Mouse (Mus musculus) CH12.LX (cell line): ENCODE data around the gene Cdca3. TPM values are rescaled to one million over a fixed set of nuclear protein-coding genes. Genes with fewer than 3 reads are reported as not detected.
A peak's percentile ranks its signal among the peaks of the same experiment; 100 is the strongest.

Experiments used
- DNase-seq: peaks from one replicate; pipeline ENCODE4 v3.0.0-alpha.2; 2013; ENCODE audit errors: extremely low read depth
- H3K27ac ChIP-seq: 2 replicates; pipeline ENCODE4 v1.5.1; 2012; ENCODE audit warnings: low read depth, mild to moderate bottlenecking, control low read depth, moderate library complexity; ENCODE audit not compliant: insufficient read depth
- H3K27me3 ChIP-seq: replicated peaks from 2 replicates; pipeline ENCODE3; 2012; ENCODE audit warnings: inconsistent platforms
- H3K36me3 ChIP-seq, 2 experiments: replicated peaks in 1 of 2; 2 replicates each; pipeline versions ENCODE3 to v1.6.1; 2012; ENCODE audit warnings: inconsistent platforms in 1 of 2, low read length in 1 of 2, mild to moderate bottlenecking in 1 of 2, mixed read lengths in 1 of 2, moderate library complexity in 1 of 2; ENCODE audit not compliant: control insufficient read depth in 1 of 2, insufficient read depth in 1 of 2
- H3K4me1 ChIP-seq, 2 experiments: 2 replicates each; pipeline ENCODE4 v1.6.1; 2012; ENCODE audit warnings: inconsistent platforms in 1 of 2, moderate library complexity in 1 of 2; ENCODE audit not compliant: insufficient read depth in 2 of 2, control insufficient read depth in 1 of 2
- H3K4me2 ChIP-seq: 2 replicates; pipeline ENCODE4 v1.6.1; 2012; ENCODE audit warnings: low read depth, mild to moderate bottlenecking, control low read depth; ENCODE audit not compliant: poor library complexity, insufficient read depth, severe bottlenecking
- H3K4me3 ChIP-seq, 3 experiments: fragments of 150-350 bp in 1 of 3; sonication (generic) in 1 of 3; replicated peaks in 1 of 3; 2 replicates each; pipeline versions ENCODE3 to v1.5.1; 2011 to 2012; ENCODE audit warnings: low read depth in 2 of 3, low read length in 2 of 3, mild to moderate bottlenecking in 2 of 3, moderate library complexity in 2 of 3, control low read depth in 1 of 3, improper control_type of control experiment in 1 of 3, inconsistent platforms in 1 of 3, mixed read lengths in 1 of 3; ENCODE audit not compliant: poor library complexity in 1 of 3
- H3K79me2 ChIP-seq: replicated peaks from 2 replicates; pipeline ENCODE4 v1.6.1; 2012; ENCODE audit warnings: mild to moderate bottlenecking, moderate library complexity; ENCODE audit not compliant: control insufficient read depth, poor library complexity, insufficient read depth, severe bottlenecking; ENCODE audit errors: extremely low read depth
- H3K9ac ChIP-seq: 2 replicates; pipeline ENCODE4 v1.6.1; 2012; ENCODE audit warnings: low read depth, mild to moderate bottlenecking, control low read depth, moderate library complexity; ENCODE audit not compliant: insufficient read depth
- H3K9me3 ChIP-seq: replicated peaks from 2 replicates; pipeline ENCODE3; 2012; ENCODE audit warnings: low read length, inconsistent platforms, mixed read lengths
- CHD2 ChIP-seq: IDR thresholded peaks from 2 replicates; pipeline ENCODE4 v1.6.1; 2011; ENCODE audit warnings: low read length, improper control_type of control experiment
- ELF1 ChIP-seq: IDR thresholded peaks from 2 replicates; pipeline ENCODE4 v1.6.1; 2014; ENCODE audit warnings: low read depth, mild to moderate bottlenecking, inconsistent platforms, low read length, improper control_type of control experiment
- MAFK ChIP-seq: IDR thresholded peaks from 2 replicates; pipeline ENCODE4 v1.6.1; 2011; ENCODE audit warnings: low read length, improper control_type of control experiment; ENCODE audit not compliant: insufficient replicate concordance
- MAZ ChIP-seq: IDR thresholded peaks from 2 replicates; pipeline ENCODE4 v1.6.1; 2012; ENCODE audit warnings: low read depth, mild to moderate bottlenecking, inconsistent platforms, low read length, improper control_type of control experiment, moderate library complexity
- MYC ChIP-seq: IDR thresholded peaks from 2 replicates; pipeline ENCODE4 v1.6.1; 2011; ENCODE audit warnings: low read depth, mild to moderate bottlenecking, improper control_type of control experiment, low read length
- POLR2AphosphoS2 ChIP-seq: IDR thresholded peaks from 2 replicates; pipeline ENCODE4 v1.6.1; 2011; ENCODE audit warnings: low read depth, low read length, improper control_type of control experiment
- RCOR1 ChIP-seq: conservative IDR thresholded peaks from 2 replicates; pipeline ENCODE4 v1.6.1; 2012; ENCODE audit warnings: low read depth, mild to moderate bottlenecking, inconsistent platforms, low read length, improper control_type of control experiment
- UBTF ChIP-seq: IDR thresholded peaks from 2 replicates; pipeline ENCODE4 v1.6.1; 2012; ENCODE audit warnings: low read depth, mild to moderate bottlenecking, inconsistent platforms, low read length, improper control_type of control experiment, moderate library complexity
- ZMIZ1 ChIP-seq: IDR thresholded peaks from 2 replicates; pipeline ENCODE4 v1.6.1; 2012; ENCODE audit warnings: low read depth, mild to moderate bottlenecking, inconsistent platforms, low read length, improper control_type of control experiment
- dilution Hi-C: fragments of 300-500 bp; cut with MboI; formaldehyde crosslinking; loops from 2 replicates; pipeline ENCODE4 v1.14.3; 2020; ENCODE audit warnings: low sequenced_read_pairs; ENCODE audit not compliant: extremely low pct_unique_long_range_greater_than_20kb, extremely low pct_ligation_motif_present
- in situ Hi-C: fragments of 300-500 bp; cut with MboI; formaldehyde crosslinking; loops from 3 replicates; pipeline ENCODE4 v1.14.3; 2019; ENCODE audit warnings: low sequenced_read_pairs, low pct_ligation_motif_present, low pct_unique_long_range_greater_than_20kb, mixed read lengths
- polyA plus RNA-seq: library from polyadenylated mRNA; unstranded; fragments of >175 nt; gene quantifications from 2 replicates; pipeline ENCODE4 v1.2.1, GENCODE M21; 2012; ENCODE audit warnings: low read depth; ENCODE audit not compliant: insufficient read length
- total RNA-seq, 2 experiments: library from RNA; depleted of rRNA; stranded (reverse); fragments of 300-350 nt in 1 of 2; fragments of >200 nt in 1 of 2; gene quantifications; 2 replicates each; pipeline ENCODE4 v1.2.3; 2012 to 2014

Cdca3 gene
- total and polyA plus RNA-seq, 3 experiments: 117 to 229 (median 224) TPM

DNA sequence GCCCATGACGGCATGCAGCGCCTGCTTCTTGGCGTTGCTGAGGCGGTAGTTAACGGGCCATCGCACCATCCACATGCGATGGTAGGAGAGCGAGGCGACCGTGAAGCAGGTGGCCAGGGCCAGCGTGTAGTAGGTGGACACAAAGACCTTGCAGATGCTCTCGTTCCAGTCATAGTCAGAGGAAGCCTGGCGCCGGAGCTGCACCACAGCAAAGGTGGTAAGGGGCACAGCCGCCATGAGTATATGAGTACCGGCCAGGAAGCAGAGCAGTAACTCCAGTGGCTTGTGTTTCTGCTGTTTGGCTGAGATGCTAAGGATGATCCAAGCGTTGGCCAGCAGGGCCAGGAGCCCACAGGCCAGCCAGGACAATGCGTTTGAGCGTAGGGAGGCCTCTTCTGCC, 31.9 kb downstream of the Cdca3 start:
- H3K27me3 ChIP-seq: peaks cover 22% of the 10 kb centered on the region
- H3K36me3 ChIP-seq: no peaks in the 10 kb centered on the region
- dilution Hi-C loops: no loop called here
- no peak overlapping the region for H3K4me2 ChIP-seq
- no peak overlapping the region for H3K9ac ChIP-seq
- no peaks in the 10 kb centered on the region for H3K9me3 ChIP-seq
- TF ChIP-seq MAFK (no peak), ZMIZ1 (no peak), RCOR1 (no peak), POLR2AphosphoS2 (no peak), MYC (no peak)
- TF ChIP-seq, all 38 proteins: peak for 0
- Histone ChIP-seq H3K27ac (no peak overlapping the region), H3K79me2 (no peaks in the 10 kb centered on the region), H3K4me1 (peaks cover 29 to 34% of the 10 kb centered on the region in 2 experiments), H3K4me3 (no peak overlapping the region)
- no peak for DNase-seq
- in situ Hi-C loops: loop anchor here (25.0 kb wide), 1 partner anchor 176 kb away; the partner anchor contains the start of genes Acrbp and Ing4

DNA sequence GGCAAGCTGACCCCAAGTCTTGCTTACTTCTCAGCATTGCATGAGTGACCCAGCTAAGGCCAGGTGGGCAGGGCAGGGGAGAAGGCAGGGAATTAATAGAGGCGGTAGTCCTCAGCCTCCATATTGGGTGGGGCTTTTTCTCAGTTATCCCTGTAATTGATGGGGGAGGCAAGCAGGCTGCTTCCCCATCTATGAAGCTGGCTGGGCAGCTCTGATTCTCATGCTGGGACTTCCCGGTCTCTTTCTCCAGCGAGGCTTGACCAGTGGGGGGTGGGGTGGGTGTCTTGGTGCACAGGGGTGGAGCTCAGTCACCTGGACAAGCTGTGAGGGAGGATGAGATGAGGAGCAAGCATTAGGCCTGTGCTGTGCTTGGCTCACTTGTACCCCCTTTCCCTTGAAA, 32.5 kb downstream of the Cdca3 start:
- Histone ChIP-seq H3K27ac (no peak overlapping the region), H3K36me3 (no peaks in the 10 kb centered on the region), H3K79me2 (no peaks in the 10 kb centered on the region), H3K4me2 (no peak overlapping the region), H3K9me3 (no peaks in the 10 kb centered on the region), H3K4me3 (no peak overlapping the region), H3K9ac (no peak overlapping the region), H3K27me3 (peaks cover 26% of the 10 kb centered on the region), H3K4me1 (peaks cover 27 to 34% of the 10 kb centered on the region in 2 experiments)
- in situ Hi-C loops: loop anchor here (25.0 kb wide), 1 partner anchor 175 kb away; the partner anchor contains the start of genes Acrbp and Ing4
- TF ChIP-seq ELF1 (peak; percentile 29; the same call in 1 of the 2 replicates), MAFK (no peak), UBTF (no peak), CHD2 (peak; percentile 7; the same call in 1 of the 2 replicates)
- no peak for DNase-seq
- dilution Hi-C loops: no loop called here

DNA sequence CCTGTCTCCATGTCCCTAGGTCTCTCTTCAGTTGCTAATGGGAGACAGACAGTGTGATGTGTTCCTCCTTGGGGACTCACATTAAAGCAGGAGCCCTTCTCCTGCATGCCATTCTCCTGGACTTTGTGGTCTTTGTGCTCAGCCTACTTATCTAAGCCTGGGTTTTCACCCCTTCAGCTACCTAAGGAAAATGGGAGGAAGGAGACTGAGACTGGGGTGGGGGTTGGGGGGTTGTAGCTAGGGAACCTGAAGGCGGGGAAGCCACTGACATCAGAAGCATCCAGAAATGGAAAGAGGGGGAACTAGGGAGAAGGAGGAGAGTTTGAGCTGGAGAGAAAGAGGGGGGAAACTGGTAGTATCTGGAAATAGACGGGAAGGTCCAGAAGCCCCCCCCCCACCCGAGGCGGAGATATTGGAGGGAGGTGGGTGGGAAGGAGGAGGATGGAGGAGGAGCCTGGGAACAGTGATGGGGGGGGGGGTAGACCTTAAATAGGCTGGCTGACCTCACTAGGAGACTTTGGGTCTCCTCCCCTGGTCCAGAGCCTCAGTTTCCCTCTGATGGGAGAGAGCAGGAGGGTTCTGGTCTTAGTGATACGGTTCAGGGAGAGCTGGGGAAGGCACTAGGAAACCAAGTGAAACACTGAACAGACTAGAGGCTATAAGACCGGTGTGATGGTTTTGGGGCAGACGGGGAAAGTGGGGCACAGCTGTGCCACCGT, 33.2 kb downstream of the Cdca3 start:
- TF ChIP-seq ELF1 (no peak), MAZ (no peak), UBTF (no peak)
- TF ChIP-seq, all 38 proteins: peak for 0
- H3K79me2 ChIP-seq: no peaks in the 10 kb centered on the region
- no peaks in the 10 kb centered on the region for H3K9me3 ChIP-seq
- peaks cover 26% of the 10 kb centered on the region for H3K27me3 ChIP-seq
- peak overlapping the region; percentile 42 for H3K4me2 ChIP-seq
- in situ Hi-C loops: loop anchor here (25.0 kb wide), 1 partner anchor 175 kb away; the partner anchor contains the start of genes Acrbp and Ing4
- H3K36me3 ChIP-seq: no peaks in the 10 kb centered on the region
- peak overlapping the region in 2 of 3 experiments; percentile 50 to 54 for H3K4me3 ChIP-seq
- dilution Hi-C loops: no loop called here
- H3K4me1 ChIP-seq: peaks cover 27 to 34% of the 10 kb centered on the region in 2 experiments
- H3K27ac ChIP-seq: no peak overlapping the region
- DNase-seq: no peak
- H3K9ac ChIP-seq: 0 out of 2 replicates have a peak overlapping the region, but pooled peaks have one; percentile 20
